In the genomic region with DNA sequence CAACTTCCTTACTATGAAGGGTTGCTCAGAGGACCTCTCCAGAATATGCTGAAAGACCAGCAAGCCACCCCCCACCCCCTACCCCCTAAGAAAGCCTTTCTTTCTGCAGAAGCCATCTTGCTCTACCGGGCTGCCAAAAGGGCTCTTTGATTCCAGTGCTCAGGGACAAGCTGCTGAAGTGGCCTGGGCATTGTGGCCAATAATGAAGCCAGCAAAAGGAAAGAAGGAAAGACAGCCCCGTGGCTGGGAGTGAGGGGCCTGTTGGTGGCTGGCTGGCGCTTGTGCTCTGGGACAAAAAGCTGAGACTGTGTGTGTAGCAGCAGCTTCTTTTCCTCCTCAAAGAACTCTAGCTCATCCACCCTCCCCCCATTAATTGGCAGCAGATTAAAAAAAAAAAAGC, we compare ENCODE assay signal across 12 mouse cellular contexts. TPM values are rescaled to one million over a fixed set of nuclear protein-coding genes. Genes with fewer than 3 reads are reported as not detected.
DNase-seq lines count a peak whose midpoint lies in the region; ATAC-seq and TF ChIP-seq lines count a peak whose summit lies in the region.
"Had no signal": no experiment of that assay in that cellular context is flagged by ENCODE, and none has a peak within 500 bp of the region (broad histone marks: within the 10 kb centered on the region; RNA-seq: fewer than 3 reads in every experiment).

No protein-coding gene starts in this region.

- no peak for DNase-seq in heart, adult 8-10 months (ENCODE audit: low spot score)
- DNase-seq in lung, embryonic 14.5 days: peak; percentile 22
- no peak for DNase-seq in lung, postnatal 36 days
- DNase-seq in embryonic facial prominence, embryonic 14.5 days (ENCODE audit: low spot score): no peak
- peak; percentile 39 for DNase-seq in forebrain, postnatal 0 days
- no peak for DNase-seq in layer of hippocampus, adult 2 months (ENCODE audit: low spot score in 2 of 2)
- no peak for DNase-seq in embryo, embryonic 10.5 days (ENCODE audit: low spot score)
- DNase-seq: cerebellum, adult 11-12 months; liver; lung, postnatal 10 days had no signal

- H3K27me3 ChIP-seq in heart, embryonic 16.5 days (ENCODE audit: control insufficient read depth, insufficient read depth, low read length): no peaks in the 10 kb centered on the region
- H3K27me3 ChIP-seq in lung, embryonic 14.5 days (ENCODE audit: insufficient read depth, low read length): no peaks in the 10 kb centered on the region
- no peaks in the 10 kb centered on the region for H3K27me3 ChIP-seq in embryonic facial prominence, embryonic 14.5 days (replicated peaks; ENCODE audit: control insufficient read depth, insufficient read depth, low read length)
- H3K27me3 ChIP-seq in forebrain, postnatal 0 days (ENCODE audit: insufficient read depth, low read length): no peaks in the 10 kb centered on the region
- H3K27me3 ChIP-seq: Patski had no signal

- peak overlapping the region; percentile 51 for H3K27ac ChIP-seq in heart, embryonic 16.5 days (ENCODE audit: low read length)
- peak overlapping the region; percentile 1; the same call in 1 of the 2 replicates for H3K27ac ChIP-seq in lung, embryonic 14.5 days (ENCODE audit: low read depth)
- H3K27ac ChIP-seq in embryonic facial prominence, embryonic 14.5 days (replicated peaks; ENCODE audit: low read depth, low read length): peak overlapping the region; percentile 29; the same call in 1 of the 2 replicates
- H3K27ac ChIP-seq in forebrain, postnatal 0 days (ENCODE audit: low read depth, low read length): peak overlapping the region; percentile 35; the same call in 1 of the 2 replicates
- no peak overlapping the region for H3K27ac ChIP-seq in layer of hippocampus, adult 2 months

- H3K4me1 ChIP-seq in heart, embryonic 16.5 days (ENCODE audit: control insufficient read depth, insufficient read depth, low read length): peaks cover 30% of the 10 kb centered on the region
- peaks cover 21% of the 10 kb centered on the region for H3K4me1 ChIP-seq in lung, embryonic 14.5 days (ENCODE audit: insufficient read depth)
- peaks cover 26% of the 10 kb centered on the region for H3K4me1 ChIP-seq in embryonic facial prominence, embryonic 14.5 days (ENCODE audit: control insufficient read depth, insufficient read depth, low read length)
- no peaks in the 10 kb centered on the region; the same call in 1 of the 2 replicates for H3K4me1 ChIP-seq in forebrain, postnatal 0 days (ENCODE audit: insufficient read depth)

- ATAC-seq in heart, embryonic 16.5 days (replicated peaks; ENCODE audit: extremely low read depth, insufficient read depth, low FRiP score): no peak
- no peak for ATAC-seq in lung, embryonic 14.5 days (ENCODE audit: insufficient read depth)
- ATAC-seq in embryonic facial prominence, embryonic 14.5 days (ENCODE audit: low read depth): no peak
- ATAC-seq in forebrain, postnatal 0 days: no peak; the same call in 1 of the 2 replicates
- ATAC-seq: Patski had no signal

- 65% methylated on average over 3 of the region's 3 CpGs for WGBS in heart, embryonic 16.5 days
- 54% methylated on average over 3 of the region's 3 CpGs for WGBS in lung, embryonic 14.5 days
- WGBS in embryonic facial prominence, embryonic 14.5 days: 43% methylated on average over 3 of the region's 3 CpGs
- 9% methylated on average over 3 of the region's 3 CpGs for WGBS in forebrain, postnatal 0 days

- no peak overlapping the region for H3K9ac ChIP-seq in heart, embryonic 16.5 days (ENCODE audit: low read length)
- H3K9ac ChIP-seq in lung, embryonic 14.5 days: no peak overlapping the region
- H3K9ac ChIP-seq in embryonic facial prominence, embryonic 14.5 days (ENCODE audit: low read depth, low read length): 0 out of 2 replicates have a peak overlapping the region, but pooled peaks have one; percentile 2
- H3K9ac ChIP-seq in forebrain, postnatal 0 days: 0 out of 2 replicates have a peak overlapping the region, but pooled peaks have one; percentile 31

- no peak overlapping the region for H3K4me3 ChIP-seq in heart, embryonic 16.5 days (ENCODE audit: low read length)
- H3K4me3 ChIP-seq in lung, embryonic 14.5 days (ENCODE audit: low read depth, low read length): no peak overlapping the region
- no peak overlapping the region for H3K4me3 ChIP-seq in embryonic facial prominence, embryonic 14.5 days (ENCODE audit: low read depth, low read length)
- no peak overlapping the region for H3K4me3 ChIP-seq in forebrain, postnatal 0 days (ENCODE audit: low read depth, low read length)
- no peak overlapping the region for H3K4me3 ChIP-seq in layer of hippocampus, adult 2 months

- no peak overlapping the region for H3K4me2 ChIP-seq in heart, embryonic 16.5 days (ENCODE audit: low read depth, low read length)
- no peak overlapping the region for H3K4me2 ChIP-seq in lung, embryonic 14.5 days
- H3K4me2 ChIP-seq in embryonic facial prominence, embryonic 14.5 days (ENCODE audit: low read depth, low read length): no peak overlapping the region
- no peak overlapping the region for H3K4me2 ChIP-seq in forebrain, postnatal 0 days (ENCODE audit: low read depth)

- no peak for TF ChIP-seq CTCF in lung, embryonic 14.5 days (IDR thresholded peaks at IDR 0.05; ENCODE audit: low read depth)
- no peak for TF ChIP-seq CTCF in forebrain, postnatal 0 days (IDR thresholded peaks at IDR 0.05; ENCODE audit: low read depth)
- no peak for TF ChIP-seq CTCF in layer of hippocampus, adult 2 months (conservative IDR thresholded peaks at IDR 0.05)

- no peaks in the 10 kb centered on the region for H3K9me3 ChIP-seq in heart, embryonic 16.5 days (replicated peaks; ENCODE audit: control insufficient read depth, low read length)
- H3K9me3 ChIP-seq in lung, embryonic 14.5 days (ENCODE audit: low read depth, low read length): no peaks in the 10 kb centered on the region
- H3K9me3 ChIP-seq in embryonic facial prominence, embryonic 14.5 days (ENCODE audit: control insufficient read depth, low read length): no peaks in the 10 kb centered on the region
- H3K9me3 ChIP-seq in forebrain, postnatal 0 days (ENCODE audit: low read length): no peaks in the 10 kb centered on the region

- H3K36me3 ChIP-seq in heart, embryonic 16.5 days (ENCODE audit: control insufficient read depth, insufficient read depth): peaks cover 6% of the 10 kb centered on the region; the same call in 1 of the 2 replicates
- H3K36me3 ChIP-seq in lung, embryonic 14.5 days (ENCODE audit: insufficient read depth): peaks cover 5% of the 10 kb centered on the region; the same call in 1 of the 2 replicates
- H3K36me3 ChIP-seq in embryonic facial prominence, embryonic 14.5 days (ENCODE audit: control insufficient read depth, insufficient read depth, low read length): no peaks in the 10 kb centered on the region
- no peaks in the 10 kb centered on the region for H3K36me3 ChIP-seq in forebrain, postnatal 0 days (ENCODE audit: insufficient read depth)

RNA-seq across cellular contexts. Expression of gene Slc25a51, which starts 12.2 kb away (rescaled TPM):
- polyA plus RNA-seq in heart, embryonic 16.5 days (2015; fragmentation: Nextera tagmentation; extraction: Ambion mirVana): 71.5 and 75.9 TPM in 2 replicates
- total RNA-seq in heart, adult 8-10 months (2022): 100 to 1,000 TPM in 1 of 4 experiments, 10 to 100 TPM in 3; 84.3 to 112 (median 96.3) TPM
- polyA plus RNA-seq in lung, embryonic 14.5 days (2014; fragmentation: Nextera tagmentation; extraction: Ambion mirVana): 69.0 and 70.1 TPM in 2 replicates
- 47.8 and 54.9 TPM in 2 replicates for polyA plus RNA-seq in embryonic facial prominence, embryonic 14.5 days (2014; fragmentation: Nextera tagmentation; extraction: Ambion mirVana)
- total RNA-seq in forebrain, postnatal 0 days (2014; rRNA removed): 94.6 and 128 TPM in 2 replicates
- polyA plus RNA-seq in forebrain, postnatal 0 days (2015; fragmentation: Nextera tagmentation; extraction: Ambion mirVana): 76.8 and 83.9 TPM in 2 replicates
- 100 to 1,000 TPM; 141 to 144 TPM for total RNA-seq in layer of hippocampus, adult 2 months (2021)

Comparison
In these comparisons a context has a peak if more than half of its experiments do, and no peak if none do; other contexts are left out.
1. DNase-seq: peak in lung, embryonic 14.5 days (single experiment) and forebrain, postnatal 0 days (single experiment); none in heart, adult 8-10 months (single experiment), lung, postnatal 36 days (single experiment), embryonic facial prominence, embryonic 14.5 days (single experiment), layer of hippocampus, adult 2 months (0 of 2) and embryo, embryonic 10.5 days (single experiment).
2. H3K9ac ChIP-seq: peak in embryonic facial prominence, embryonic 14.5 days (single experiment) and forebrain, postnatal 0 days (single experiment); none in heart, embryonic 16.5 days (single experiment) and lung, embryonic 14.5 days (single experiment).